Mouse (Mus musculus): Measurements from ENCODE around the gene Fmo5.

- TF ChIP-seq CTCF (IDR thresholded peaks at IDR 0.05; ENCODE audit: borderline replicate concordance, insufficient read depth, low read depth, low read length) (no peak), POLR2A (IDR thresholded peaks at IDR 0.05; ENCODE audit: borderline replicate concordance, insufficient read depth, low read length) (no peak)
Measured at GRCm38 (mm10) chr3:97666154-97666553, 37.5 kb downstream of the Fmo5 start.

Data from cerebellum, adult 2 months (tissue).